In genomic region chr11:88137814-88138425, GRCm38 (mm10) we compare ENCODE assay signal across 11 mouse cellular contexts. TPM values are rescaled to one million over a fixed set of nuclear protein-coding genes. Genes with fewer than 3 reads are reported as not detected.
A peak's percentile ranks its signal among the peaks of the same experiment; 100 is the strongest.
DNase-seq lines count a peak whose midpoint lies in the region; ATAC-seq and TF ChIP-seq lines count a peak whose summit lies in the region.
"Had no signal": no experiment of that assay in that cellular context is flagged by ENCODE, and none has a peak within 500 bp of the region (broad histone marks: within the 10 kb centered on the region; RNA-seq: fewer than 3 reads in every experiment).

No protein-coding gene starts in this region.

- no peak overlapping the region for H3K4me3 ChIP-seq in kidney, embryonic 14.5 days (ENCODE audit: low read length)
- H3K4me3 ChIP-seq in hindbrain, embryonic 12.5 days, result no peak overlapping the region
- H3K4me3 ChIP-seq in olfactory bulb, adult 2 months (ENCODE audit: insufficient read depth, low read depth, low read length), result no peak overlapping the region
- H3K4me3 ChIP-seq in stomach, postnatal 0 days (ENCODE audit: low read depth, low read length), result no peak overlapping the region
- H3K4me3 ChIP-seq: left cerebral cortex, adult 2 months; liver, embryonic 13.5 days had no signal

- H3K9me3 ChIP-seq in kidney, embryonic 14.5 days (ENCODE audit: control insufficient read depth, low read length), result no peaks in the 10 kb centered on the region
- no peaks in the 10 kb centered on the region for H3K9me3 ChIP-seq in hindbrain, embryonic 12.5 days (replicated peaks)
- H3K9me3 ChIP-seq in stomach, postnatal 0 days (ENCODE audit: control insufficient read depth, low read length), result no peaks in the 10 kb centered on the region
- H3K9me3 ChIP-seq: liver, embryonic 13.5 days had no signal

- no peak overlapping the region for H3K9ac ChIP-seq in kidney, embryonic 14.5 days (ENCODE audit: low read depth, low read length)
- peak overlapping the region; percentile 15; the same call in 1 of the 2 replicates for H3K9ac ChIP-seq in hindbrain, embryonic 12.5 days
- H3K9ac ChIP-seq in stomach, postnatal 0 days (ENCODE audit: low read length), result no peak overlapping the region
- H3K9ac ChIP-seq: liver, embryonic 13.5 days had no signal

- no peak overlapping the region for H3K27ac ChIP-seq in kidney, embryonic 14.5 days (ENCODE audit: low read depth, low read length)
- H3K27ac ChIP-seq in hindbrain, embryonic 12.5 days, result peak overlapping the region; percentile 90
- H3K27ac ChIP-seq in olfactory bulb, adult 2 months (ENCODE audit: insufficient read depth, low read depth, low read length), result peak overlapping the region; percentile 20
- H3K27ac ChIP-seq in stomach, postnatal 0 days (replicated peaks), result no peak overlapping the region
- H3K27ac ChIP-seq: left cerebral cortex, adult 2 months; liver, embryonic 13.5 days had no signal

- no peak overlapping the region for H3K4me2 ChIP-seq in kidney, embryonic 14.5 days (replicated peaks; ENCODE audit: low read depth, low read length)
- H3K4me2 ChIP-seq in hindbrain, embryonic 12.5 days (replicated peaks), result 0 out of 2 replicates have a peak overlapping the region, but pooled peaks have one; percentile 39
- H3K4me2 ChIP-seq in stomach, postnatal 0 days (replicated peaks; ENCODE audit: low read depth), result no peak overlapping the region
- H3K4me2 ChIP-seq: liver, embryonic 13.5 days had no signal

- WGBS in kidney, embryonic 14.5 days, result 72% methylated on average over 12 of the region's 12 CpGs
- 57% methylated on average over 12 of the region's 12 CpGs for WGBS in hindbrain, embryonic 12.5 days
- 65% methylated on average over 12 of the region's 12 CpGs for WGBS in olfactory bulb, adult 2 months
- 59% methylated on average over 12 of the region's 12 CpGs for WGBS in stomach, postnatal 0 days

- H3K4me1 ChIP-seq in kidney, embryonic 14.5 days (ENCODE audit: control insufficient read depth, insufficient read depth, low read length), result peaks cover 42% of the 10 kb centered on the region
- peaks cover 49% of the 10 kb centered on the region for H3K4me1 ChIP-seq in hindbrain, embryonic 12.5 days
- H3K4me1 ChIP-seq in olfactory bulb, adult 2 months (ENCODE audit: control insufficient read depth, insufficient read depth, low read length), result peaks cover 32% of the 10 kb centered on the region
- no peaks in the 10 kb centered on the region; the same call in none of the 2 replicates for H3K4me1 ChIP-seq in stomach, postnatal 0 days (replicated peaks; ENCODE audit: control insufficient read depth, insufficient read depth)

- no peaks in the 10 kb centered on the region for H3K36me3 ChIP-seq in kidney, embryonic 14.5 days (ENCODE audit: control insufficient read depth, insufficient read depth, low read length)
- no peaks in the 10 kb centered on the region for H3K36me3 ChIP-seq in hindbrain, embryonic 12.5 days
- H3K36me3 ChIP-seq in stomach, postnatal 0 days (ENCODE audit: control insufficient read depth, insufficient read depth, low read length), result no peaks in the 10 kb centered on the region
- H3K36me3 ChIP-seq: liver, embryonic 13.5 days had no signal

- no peak for ATAC-seq in kidney, embryonic 14.5 days (ENCODE audit: low FRiP score, low TSS enrichment)
- no peak for ATAC-seq in hindbrain, embryonic 12.5 days (ENCODE audit: low FRiP score)
- ATAC-seq in stomach, postnatal 0 days (ENCODE audit: low FRiP score, low TSS enrichment), result no peak

- no peak for TF ChIP-seq CTCF in olfactory bulb, adult 2 months (IDR thresholded peaks at IDR 0.05; ENCODE audit: insufficient read depth, low read depth, low read length)
- TF ChIP-seq CTCF in stomach, postnatal 0 days (IDR thresholded peaks at IDR 0.05; ENCODE audit: low read depth), result no peak

- H3K27me3 ChIP-seq in kidney, embryonic 14.5 days (ENCODE audit: control insufficient read depth, insufficient read depth, low read length), result no peaks in the 10 kb centered on the region
- H3K27me3 ChIP-seq in hindbrain, embryonic 12.5 days, result no peaks in the 10 kb centered on the region; the same call in 1 of the 2 replicates
- H3K27me3 ChIP-seq in stomach, postnatal 0 days (ENCODE audit: control insufficient read depth, insufficient read depth, low read length), result no peaks in the 10 kb centered on the region

- peak; percentile 57 for DNase-seq in kidney, adult 18-20 months
- DNase-seq in kidney, postnatal 36 days, result peak; percentile 77 to 78
- DNase-seq in thymus, postnatal 10 days (ENCODE audit: low spot score in 2 of 2), result no peak
- DNase-seq in stomach, postnatal 0 days (ENCODE audit: low spot score), result no peak
- DNase-seq in cerebellum, postnatal 4 days (ENCODE audit: low spot score in 2 of 2), result no peak
- DNase-seq: cerebellum, adult 9-11 months; liver, embryonic 13.5 days had no signal

- TF ChIP-seq EP300 in stomach, postnatal 0 days (optimal IDR thresholded peaks at IDR 0.05), result no peak

- no peak for TF ChIP-seq POLR2A in olfactory bulb, adult 2 months (IDR thresholded peaks at IDR 0.05; ENCODE audit: insufficient read depth, low read depth, low read length)

RNA-seq across cellular contexts. Expression of gene Cuedc1, which starts 40.1 kb away (rescaled TPM):
- polyA plus RNA-seq in kidney, embryonic 14.5 days (2014; fragmentation: Nextera tagmentation; extraction: Ambion mirVana), result 13.2 and 17.0 TPM in 2 replicates
- 53.2 and 53.3 TPM in 2 replicates for polyA plus RNA-seq in hindbrain, embryonic 12.5 days (2016; fragmentation: Nextera tagmentation; extraction: Ambion mirVana)
- not detected in 2 replicates for polyA plus RNA-seq in olfactory bulb, adult 2 months (2012; ENCODE audit: insufficient read depth, insufficient read length, low replicate concordance, missing spikeins)
- polyA plus RNA-seq in stomach, postnatal 0 days (2015; fragmentation: Nextera tagmentation; extraction: Ambion mirVana), result 12.8 and 13.7 TPM in 2 replicates

Comparison
In these comparisons a context has a peak if more than half of its experiments do, and no peak if none do; other contexts are left out.
1. DNase-seq: peak in kidney, adult 18-20 months (single experiment) and kidney, postnatal 36 days (2 of 2); none in thymus, postnatal 10 days (0 of 2), stomach, postnatal 0 days (single experiment) and cerebellum, postnatal 4 days (0 of 2).
2. H3K27ac ChIP-seq: peak in hindbrain, embryonic 12.5 days (single experiment) and olfactory bulb, adult 2 months (single experiment); none in kidney, embryonic 14.5 days (single experiment) and stomach, postnatal 0 days (single experiment).